Mouse (Mus musculus): ENCODE data around the gene Cspg4. TPM values are rescaled to one million over a fixed set of nuclear protein-coding genes. Genes with fewer than 3 reads are reported as not detected.
"Not testable (repeated sequence)": the region's sequence is repeated elsewhere in the genome, so short reads cannot be mapped to it uniquely, and the experiment has no call there.

Cspg4 gene
- total RNA-seq, 2 experiments from 2014 or later: 12.4 to 16.5 TPM

- DNase-seq (ENCODE audit: low spot score in 2 of 2): no peak
Observed at GRCm38 (mm10) chr9:56890522-56891250, 25.9 kb downstream of the Cspg4 start.

- no peak for DNase-seq (ENCODE audit: low spot score in 2 of 2)
Observed at GRCm38 (mm10) chr9:56891517-56892011, 26.7 kb downstream of the Cspg4 start.

- no peak for DNase-seq (ENCODE audit: low spot score in 2 of 2)
Observed at GRCm38 (mm10) chr9:56892111-56892510, 27.3 kb downstream of the Cspg4 start.

- no peak for DNase-seq (ENCODE audit: low spot score in 2 of 2)
Observed at GRCm38 (mm10) chr9:56893313-56893712, 28.5 kb downstream of the Cspg4 start.

- DNase-seq (ENCODE audit: low spot score in 2 of 2): peak in 1 of 2 experiments; percentile 44
Observed at GRCm38 (mm10) chr9:56894006-56894405, 29.2 kb downstream of the Cspg4 start.

GRCm38 (mm10) chr9:56896779-56897178 lies 31.9 kb downstream of the Cspg4 start:
- DNase-seq (ENCODE audit: low spot score in 2 of 2): no peak

- no peak for DNase-seq (ENCODE audit: low spot score in 2 of 2)
Observed at GRCm38 (mm10) chr9:56899409-56899808, 34.6 kb downstream of the Cspg4 start.

GRCm38 (mm10) chr9:56900060-56900459 lies 35.2 kb downstream of the Cspg4 start:
- DNase-seq (ENCODE audit: low spot score in 2 of 2): no peak

- DNase-seq (ENCODE audit: low spot score in 2 of 2): no peak
Observed at GRCm38 (mm10) chr9:56900571-56900970, 35.7 kb downstream of the Cspg4 start.

- no peak for DNase-seq (ENCODE audit: low spot score in 2 of 2)
Observed at GRCm38 (mm10) chr9:56901187-56901586, 36.4 kb downstream of the Cspg4 start.

- no peak for DNase-seq (ENCODE audit: low spot score in 2 of 2)
Observed at GRCm38 (mm10) chr9:56903662-56904061, 38.8 kb downstream of the Cspg4 start.

GRCm38 (mm10) chr9:56907549-56907948 lies 42.7 kb downstream of the Cspg4 start:
- no peak for DNase-seq (ENCODE audit: low spot score in 2 of 2)

- DNase-seq (ENCODE audit: low spot score in 2 of 2): not testable (repeated sequence)
Observed at GRCm38 (mm10) chr9:56909991-56910390, 45.2 kb downstream of the Cspg4 start.

GRCm38 (mm10) chr9:56911017-56911416 lies 46.2 kb downstream of the Cspg4 start:
- DNase-seq (ENCODE audit: low spot score in 2 of 2): no peak

- DNase-seq (ENCODE audit: low spot score in 2 of 2): no peak
Observed at GRCm38 (mm10) chr9:56913991-56914390, 49.2 kb downstream of the Cspg4 start.

- DNase-seq (ENCODE audit: low spot score in 2 of 2): no peak
Observed at GRCm38 (mm10) chr9:56915116-56915515, 50.3 kb downstream of the Cspg4 start.

- DNase-seq (ENCODE audit: low spot score in 2 of 2): no peak
Observed at GRCm38 (mm10) chr9:56915695-56916410, 51.0 kb downstream of the Cspg4 start.

- DNase-seq (ENCODE audit: low spot score in 2 of 2): no peak
Observed at GRCm38 (mm10) chr9:56917131-56917530, 52.3 kb downstream of the Cspg4 start.

GRCm38 (mm10) chr9:56918466-56918865 lies 53.6 kb downstream of the Cspg4 start:
- no peak for DNase-seq (ENCODE audit: low spot score in 2 of 2)

- no peak for DNase-seq (ENCODE audit: low spot score in 2 of 2)
Observed at GRCm38 (mm10) chr9:56922746-56923145, 57.9 kb downstream of the Cspg4 start.

GRCm38 (mm10) chr9:56923841-56924650 lies 59.2 kb downstream of the Cspg4 start:
- no peak for DNase-seq (ENCODE audit: low spot score in 2 of 2)

- peak; percentile 64 to 85 for DNase-seq (ENCODE audit: low spot score in 2 of 2)
Observed at GRCm38 (mm10) chr9:56924651-56925027, 59.8 kb downstream of the Cspg4 start.
